Mouse (Mus musculus): ENCODE results near the gene Daam2.

The Daam2 gene

GRCm38 (mm10) chr17:49531661-49532060 is 32.5 kb downstream of the Daam2 start:
- DNase-seq (ENCODE audit: low spot score) = no peak

- no peak for DNase-seq (ENCODE audit: low spot score)
Measured at GRCm38 (mm10) chr17:49530215-49530614, 33.9 kb downstream of the Daam2 start.

- no peak for DNase-seq (ENCODE audit: low spot score)
Measured at GRCm38 (mm10) chr17:49528503-49529205, 35.5 kb downstream of the Daam2 start.

GRCm38 (mm10) chr17:49528033-49528432 is 36.1 kb downstream of the Daam2 start:
- no peak for DNase-seq (ENCODE audit: low spot score)

- no peak for DNase-seq (ENCODE audit: low spot score)
Measured at GRCm38 (mm10) chr17:49526566-49526965, 37.6 kb downstream of the Daam2 start.

- DNase-seq (ENCODE audit: low spot score) = no peak
Measured at GRCm38 (mm10) chr17:49525911-49526310, 38.2 kb downstream of the Daam2 start.

GRCm38 (mm10) chr17:49524584-49524983 is 39.6 kb downstream of the Daam2 start:
- no peak for DNase-seq (ENCODE audit: low spot score)

GRCm38 (mm10) chr17:49522435-49522834 is 41.7 kb downstream of the Daam2 start:
- DNase-seq (ENCODE audit: low spot score) = no peak

- DNase-seq (ENCODE audit: low spot score) = no peak
Measured at GRCm38 (mm10) chr17:49522002-49522401, 42.1 kb downstream of the Daam2 start.

GRCm38 (mm10) chr17:49520674-49521073 is 43.5 kb downstream of the Daam2 start:
- DNase-seq (ENCODE audit: low spot score) = no peak

GRCm38 (mm10) chr17:49519576-49520247 is 44.4 kb downstream of the Daam2 start:
- DNase-seq (ENCODE audit: low spot score) = no peak

GRCm38 (mm10) chr17:49517091-49517490 is 47.1 kb downstream of the Daam2 start:
- DNase-seq (ENCODE audit: low spot score) = no peak

- no peak for DNase-seq (ENCODE audit: low spot score)
Measured at GRCm38 (mm10) chr17:49515678-49516077, 48.5 kb downstream of the Daam2 start.

GRCm38 (mm10) chr17:49515141-49515540 is 49.0 kb downstream of the Daam2 start:
- DNase-seq (ENCODE audit: low spot score) = no peak

GRCm38 (mm10) chr17:49512671-49513085 is 51.5 kb downstream of the Daam2 start:
- DNase-seq (ENCODE audit: low spot score) = no peak

GRCm38 (mm10) chr17:49509431-49509830 is 54.7 kb downstream of the Daam2 start:
- no peak for DNase-seq (ENCODE audit: low spot score)

GRCm38 (mm10) chr17:49503246-49503900 is 60.8 kb downstream of the Daam2 start:
- no peak for DNase-seq (ENCODE audit: low spot score)

GRCm38 (mm10) chr17:49500234-49500633 is 63.9 kb downstream of the Daam2 start:
- DNase-seq (ENCODE audit: low spot score) = no peak

- no peak for DNase-seq (ENCODE audit: low spot score)
Measured at GRCm38 (mm10) chr17:49499635-49500034, 64.5 kb downstream of the Daam2 start.

GRCm38 (mm10) chr17:49498169-49498568 is 66.0 kb downstream of the Daam2 start:
- no peak for DNase-seq (ENCODE audit: low spot score)

GRCm38 (mm10) chr17:49493276-49493675 is 70.9 kb downstream of the Daam2 start:
- no peak for DNase-seq (ENCODE audit: low spot score)

- no peak for DNase-seq (ENCODE audit: low spot score)
Measured at GRCm38 (mm10) chr17:49489098-49489497, 75.0 kb downstream of the Daam2 start.

- no peak for DNase-seq (ENCODE audit: low spot score)
Measured at GRCm38 (mm10) chr17:49484435-49484834, 79.7 kb downstream of the Daam2 start.
